Mouse (Mus musculus) embryo, embryonic 10.5 days (tissue): ENCODE measurements around the gene Fgfr2.
A peak's percentile ranks its signal among the peaks of the same experiment; 100 is the strongest.

Experiments used
- DNase-seq: peaks from one replicate; pipeline ENCODE4 v3.0.0-alpha.2; 2015; ENCODE audit warnings: low spot score

Gene Fgfr2

GRCm38 (mm10) chr7:130903505-130904074, 2219.6 kb downstream of the Fgfr2 start:
- no peak for DNase-seq

DNA sequence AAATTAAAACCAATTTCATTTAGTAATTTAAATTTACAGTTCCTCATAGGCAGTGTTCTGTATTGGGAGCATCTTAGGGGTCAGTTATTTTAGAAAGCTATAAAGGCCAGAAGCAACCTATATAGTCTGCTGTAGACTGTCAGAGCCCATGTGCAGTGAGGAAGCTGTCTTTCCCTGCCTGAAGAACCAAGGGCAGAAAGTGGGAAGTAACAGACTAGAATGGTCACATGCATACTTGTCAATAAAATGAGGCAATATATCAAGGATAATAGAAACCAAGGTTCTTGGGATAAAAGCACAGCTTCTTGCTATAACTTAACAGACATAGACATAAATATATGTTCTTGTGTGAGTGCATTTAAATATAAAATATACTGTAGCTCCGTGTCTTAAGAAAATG, 2220.2 kb downstream of the Fgfr2 start:
- no peak for DNase-seq

DNA sequence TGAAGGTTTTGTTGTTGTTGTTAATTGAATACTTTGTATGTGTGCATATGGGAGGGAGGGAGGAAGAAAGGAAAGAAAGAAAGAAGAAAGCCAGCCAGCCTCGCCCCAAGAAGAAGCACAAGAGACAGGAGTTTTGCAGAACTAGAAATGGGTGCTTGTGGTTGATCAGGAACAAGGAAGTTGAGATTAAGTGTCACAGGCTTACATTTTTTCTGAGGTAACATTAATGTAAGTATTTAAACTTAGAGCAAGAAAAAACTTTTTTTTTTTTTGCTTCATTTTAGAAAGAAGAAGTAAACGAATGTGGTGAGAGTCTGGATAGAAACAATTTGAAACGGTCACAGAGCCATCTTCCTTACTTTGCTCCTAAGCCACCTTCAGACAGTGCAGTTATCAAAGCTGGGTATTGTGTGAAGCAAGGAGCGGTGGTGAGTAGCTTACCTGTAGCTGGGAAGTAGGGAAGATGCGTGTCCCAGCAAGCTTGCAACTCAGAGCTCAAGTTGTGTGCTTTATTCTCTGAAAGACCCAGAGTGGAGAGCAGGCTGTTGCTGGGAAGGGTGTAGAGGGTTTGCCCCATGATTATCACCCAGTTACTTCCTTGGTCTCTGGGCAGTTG, 2222.8 kb downstream of the Fgfr2 start:
- no peak for DNase-seq

DNA sequence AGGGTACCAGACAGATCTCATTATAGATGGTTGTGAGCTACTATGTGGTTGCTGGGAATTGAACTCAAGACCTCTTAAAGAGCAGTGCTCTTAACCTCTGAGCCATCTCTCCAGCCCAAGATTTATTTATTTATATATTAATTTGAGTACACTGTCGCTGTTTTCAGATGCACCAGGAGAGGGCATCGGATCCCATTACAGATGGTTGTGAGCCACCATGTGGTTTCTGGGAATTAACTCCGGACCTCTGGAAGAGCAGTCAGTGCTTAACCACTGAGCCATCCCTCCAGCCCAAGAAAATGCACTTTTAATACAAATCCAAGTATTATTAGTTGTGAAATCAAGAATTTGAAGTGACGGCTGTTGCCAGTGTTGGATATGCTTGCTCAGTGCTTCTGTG, 2224.8 kb downstream of the Fgfr2 start:
- DNase-seq, result peak; percentile 36

DNA sequence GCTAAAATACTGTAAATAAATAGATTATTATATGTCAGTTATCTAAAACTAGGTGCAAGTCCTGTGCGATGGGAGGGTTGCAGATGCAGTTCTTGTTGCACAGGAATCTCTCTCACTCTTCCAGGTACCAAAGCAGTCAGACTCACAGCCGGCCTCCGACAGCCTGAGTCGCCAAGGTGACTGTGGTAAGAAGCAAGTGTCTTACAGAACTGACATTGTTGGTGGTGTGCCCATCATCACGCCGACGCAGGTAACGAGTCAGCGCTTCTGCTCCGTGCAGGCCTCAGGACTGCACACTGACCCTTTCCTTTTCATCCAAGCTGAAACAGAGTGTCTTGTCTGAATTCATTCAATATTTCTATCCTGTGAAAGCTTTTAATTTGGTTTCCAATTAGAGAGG, 2225.9 kb downstream of the Fgfr2 start:
- DNase-seq, result no peak

DNA sequence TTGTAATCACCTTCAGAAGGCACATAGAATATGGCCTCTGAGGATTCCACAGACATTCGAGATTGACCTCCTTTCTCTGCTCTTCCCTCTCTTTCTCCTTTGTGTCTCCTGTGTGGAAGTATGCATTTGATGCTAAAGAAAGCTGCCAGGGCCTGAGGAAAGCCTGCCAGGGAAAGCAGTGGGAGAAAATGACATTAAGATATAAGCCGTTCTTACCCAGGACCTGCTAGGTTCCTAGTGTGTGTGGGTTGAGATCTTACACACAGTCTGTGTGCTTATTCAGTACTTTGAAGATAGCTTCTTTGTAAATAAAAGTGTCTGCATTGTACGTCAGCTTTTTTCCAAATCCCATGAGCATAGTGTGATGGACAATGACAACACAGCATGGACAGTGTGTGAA, 2227.1 kb downstream of the Fgfr2 start:
- no peak for DNase-seq

- DNase-seq, result no peak
Observed at GRCm38 (mm10) chr7:130895618-130895945, 2227.6 kb downstream of the Fgfr2 start.

GRCm38 (mm10) chr7:130894931-130895617, 2228.1 kb downstream of the Fgfr2 start:
- DNase-seq, result no peak

- no peak for DNase-seq
Observed at GRCm38 (mm10) chr7:130892973-130893372, 2230.2 kb downstream of the Fgfr2 start.

DNA sequence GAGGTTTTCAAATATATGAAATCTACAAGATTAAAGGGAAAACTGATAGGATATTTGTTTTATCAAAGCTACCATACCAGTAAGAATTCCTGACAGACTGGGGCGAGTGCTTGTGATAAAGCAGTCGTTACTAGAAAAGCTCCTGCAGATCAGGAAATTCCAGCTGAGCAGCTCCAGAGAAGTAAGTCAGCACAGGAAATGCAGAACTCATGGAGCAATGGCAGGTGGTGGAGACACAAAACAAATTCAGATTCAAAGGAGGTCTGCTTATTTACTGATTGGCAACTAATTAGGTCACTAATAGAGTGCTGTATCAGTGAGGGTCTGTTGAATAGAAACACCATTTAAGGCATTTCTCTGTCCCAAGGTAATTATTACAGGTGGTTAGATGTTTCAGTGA, 2232.3 kb downstream of the Fgfr2 start:
- DNase-seq, result no peak

GRCm38 (mm10) chr7:130887946-130888345, 2235.2 kb downstream of the Fgfr2 start:
- DNase-seq, result no peak

DNA sequence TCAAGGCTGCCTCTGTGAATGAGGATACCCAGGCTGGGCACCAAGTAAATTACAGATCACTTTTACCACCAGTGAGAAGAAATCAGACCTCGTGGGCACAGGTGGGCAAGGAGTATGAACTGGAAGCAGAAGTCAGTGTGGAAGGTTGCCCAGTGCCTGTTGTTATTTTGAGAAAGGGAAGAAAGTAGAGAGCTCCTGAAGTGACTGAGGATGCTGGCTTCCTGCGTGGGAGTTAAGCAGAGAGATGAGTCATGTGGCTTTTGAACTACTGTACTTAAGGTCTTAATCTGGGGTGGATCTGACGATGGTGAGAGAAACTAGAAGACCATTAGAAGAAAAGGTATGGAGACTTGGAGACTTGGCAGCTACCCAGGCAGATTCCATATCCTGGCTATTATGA, 2236.9 kb downstream of the Fgfr2 start:
- no peak for DNase-seq

GRCm38 (mm10) chr7:130884161-130884560, 2239.0 kb downstream of the Fgfr2 start:
- DNase-seq, result no peak

GRCm38 (mm10) chr7:130867256-130867655, 2255.9 kb downstream of the Fgfr2 start:
- no peak for DNase-seq

DNA sequence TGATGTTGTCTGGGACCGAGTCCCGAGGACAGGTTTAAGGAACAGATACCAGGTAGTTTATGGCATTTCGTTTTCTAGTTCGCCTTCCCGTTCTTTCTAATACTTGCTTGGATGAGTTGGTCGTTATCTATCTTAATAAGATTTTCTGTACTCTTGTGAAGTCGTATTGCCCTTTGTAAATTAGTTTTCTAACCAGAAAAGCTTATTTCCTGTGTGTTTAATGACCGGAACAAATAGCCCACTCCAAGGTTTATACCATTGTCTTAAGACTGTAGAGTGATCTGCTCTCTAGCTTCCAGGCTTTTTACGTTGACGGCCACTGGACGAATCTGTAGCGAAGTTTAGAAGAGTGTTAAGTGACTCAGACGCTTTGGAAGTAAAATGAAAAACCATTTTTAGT, 2256.5 kb downstream of the Fgfr2 start:
- peak; percentile 51 for DNase-seq

GRCm38 (mm10) chr7:130865613-130866591, 2257.2 kb downstream of the Fgfr2 start, which contains the start of gene Plekha1:
Gene Plekha1, plus strand, starts transcription at chr7:130865756.
- peak; percentile 97 for DNase-seq

GRCm38 (mm10) chr7:130864711-130865110, 2258.4 kb downstream of the Fgfr2 start:
- DNase-seq, result no peak

GRCm38 (mm10) chr7:130862501-130862900, 2260.6 kb downstream of the Fgfr2 start:
- no peak for DNase-seq

DNA sequence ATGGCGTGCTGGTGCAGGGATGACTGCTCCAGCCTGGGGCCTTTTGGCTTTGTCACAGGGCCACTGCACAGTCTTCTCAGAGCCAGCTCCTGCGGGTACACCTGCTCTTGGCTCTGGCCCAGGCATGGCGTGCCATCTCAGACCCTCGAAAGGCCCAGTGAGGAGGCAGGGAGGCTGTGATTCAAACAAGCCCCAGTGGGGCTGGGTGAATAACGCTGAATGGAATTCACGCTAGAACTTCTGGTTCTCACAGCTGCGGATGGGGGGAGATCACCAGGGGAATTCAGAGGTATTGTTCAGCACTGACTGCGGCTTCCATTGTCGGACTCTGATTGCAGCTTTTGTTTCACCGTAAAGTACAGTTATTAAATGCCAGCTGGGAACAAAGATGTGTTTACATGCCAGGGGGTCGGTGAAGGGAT, 2262.4 kb downstream of the Fgfr2 start:
- no peak for DNase-seq

DNA sequence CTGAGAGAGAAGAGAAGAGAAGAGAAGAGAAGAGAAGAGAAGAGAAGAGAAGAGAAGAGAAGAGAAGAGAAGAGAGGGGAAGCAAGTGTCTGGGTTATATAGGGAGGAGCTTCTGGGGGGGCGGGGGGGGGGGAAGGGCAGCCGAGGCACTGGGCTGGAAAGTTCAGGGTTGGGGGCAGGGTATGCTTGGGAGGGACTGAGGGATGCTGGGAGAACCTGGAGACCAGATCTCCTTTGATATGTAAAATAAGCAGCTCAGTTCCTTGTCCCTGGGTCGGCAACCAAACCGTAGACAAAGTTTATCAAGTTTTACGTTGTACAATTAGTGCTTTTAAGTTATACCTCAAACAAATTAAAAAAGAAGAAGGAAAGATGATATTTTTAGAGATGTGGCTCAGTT, 2263.2 kb downstream of the Fgfr2 start:
- no peak for DNase-seq

- DNase-seq, result no peak
Observed at GRCm38 (mm10) chr7:130857973-130858372, 2265.2 kb downstream of the Fgfr2 start.

GRCm38 (mm10) chr7:130855681-130856080, 2267.5 kb downstream of the Fgfr2 start:
- no peak for DNase-seq
